Comparison of ENCODE assay signal across 8 mouse cellular contexts in the genomic region with DNA sequence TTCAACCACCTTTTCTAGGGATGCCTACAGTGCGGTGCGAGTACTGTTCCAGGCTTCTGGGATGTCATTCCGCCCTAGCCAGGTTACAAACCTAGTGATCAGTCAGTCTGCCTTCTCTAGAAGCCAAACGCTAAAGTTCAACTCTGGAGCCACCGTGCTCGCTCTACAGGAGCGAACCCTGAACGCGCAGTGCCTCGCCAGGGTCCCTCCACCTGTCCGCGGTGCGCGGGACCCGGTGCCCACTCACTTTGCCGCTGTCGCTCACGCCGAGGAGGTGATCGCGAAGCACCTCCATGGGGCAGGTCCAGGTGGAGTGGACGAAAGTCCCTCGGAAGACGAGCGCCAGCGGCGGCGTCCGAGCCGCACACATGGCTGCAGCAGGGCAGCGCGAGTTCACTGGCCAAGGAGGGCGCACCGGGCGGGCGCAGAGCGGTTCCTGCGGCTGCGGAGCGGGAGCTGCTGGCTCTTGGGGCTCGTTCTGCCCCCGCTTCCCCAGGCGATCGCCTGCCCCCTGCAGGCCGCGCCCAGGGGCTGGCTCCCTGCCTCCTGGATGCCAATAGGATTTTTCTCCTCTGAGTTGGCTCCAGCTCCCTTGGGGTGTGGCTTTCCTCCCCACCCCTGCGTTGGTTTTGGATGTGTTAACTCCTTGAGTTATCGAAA. TPM values are rescaled to one million over a fixed set of nuclear protein-coding genes. Genes with fewer than 3 reads are reported as not detected.
A peak's percentile ranks its signal among the peaks of the same experiment; 100 is the strongest.
DNase-seq lines count a peak whose midpoint lies in the region; ATAC-seq lines count a peak whose summit lies in the region.

No protein-coding gene starts in this region.

- no peak overlapping the region for H3K27ac ChIP-seq in intestine, embryonic 14.5 days (ENCODE audit: low read depth)

- peaks cover 27% of the 10 kb centered on the region for H3K27me3 ChIP-seq in intestine, embryonic 14.5 days (replicated peaks; ENCODE audit: control insufficient read depth, insufficient read depth, low read length)

- no peak overlapping the region for H3K9ac ChIP-seq in intestine, embryonic 14.5 days (ENCODE audit: low read length)

- H3K36me3 ChIP-seq in intestine, embryonic 14.5 days (ENCODE audit: control insufficient read depth, insufficient read depth, low read length) = no peaks in the 10 kb centered on the region

- no peaks in the 10 kb centered on the region for H3K9me3 ChIP-seq in intestine, embryonic 14.5 days (ENCODE audit: control insufficient read depth, low read length)

- H3K4me3 ChIP-seq in intestine, embryonic 14.5 days (ENCODE audit: low read depth, low read length) = peak overlapping the region; percentile 39

- intact Hi-C loops in gastrocnemius, postnatal 14 days (cut with DNase I; ENCODE audit: low total_unique reads) = no loop called here
- intact Hi-C loops in left cerebral cortex, postnatal 14 days (cut with DNase I) = loop anchor here (5.0 kb wide), 1 partner anchor 90 kb away; no protein-coding TSS in a partner anchor

- peak overlapping the region; percentile 66 for H3K4me2 ChIP-seq in intestine, embryonic 14.5 days (ENCODE audit: low read length)

- peaks cover 5% of the 10 kb centered on the region; the same call in 1 of the 2 replicates for H3K4me1 ChIP-seq in intestine, embryonic 14.5 days (replicated peaks; ENCODE audit: control insufficient read depth, insufficient read depth, low read length)

- ATAC-seq in intestine, embryonic 14.5 days (replicated peaks; ENCODE audit: low FRiP score, low TSS enrichment, low read depth) = peak; percentile 71
- ATAC-seq in megakaryocyte progenitor cell, adult 5-6 weeks (replicated peaks; ENCODE audit: poor library complexity) = peak; percentile 92

- peak; percentile 19 for DNase-seq in NIH3T3 (ENCODE audit: low read depth)
- DNase-seq in embryo, embryonic 10.5 days (ENCODE audit: low spot score) = peak; percentile 63
- peak; percentile 69 for DNase-seq in gastrocnemius, postnatal 14 days
- peak; percentile 70 for DNase-seq in intestine, embryonic 14.5 days (ENCODE audit: low spot score)
- DNase-seq in left cerebral cortex, postnatal 14 days (ENCODE audit: low spot score in 2 of 2) = peak; percentile 85 to 87
- DNase-seq in right cerebral cortex, postnatal 25 days = peak; percentile 88
- DNase-seq in urinary bladder, postnatal 25 days (ENCODE audit: low spot score) = peak; percentile 75

- WGBS in intestine, embryonic 14.5 days = 2% methylated on average over 47 of the region's 48 CpGs

RNA-seq across cellular contexts. Expression of a gene that starts 1.0 kb away (rescaled TPM):
- 1 to 10 TPM; 3.6 to 4.5 TPM for total RNA-seq in gastrocnemius, postnatal 14 days (2021)
- 0.23 and 0.57 TPM in 2 replicates for polyA plus RNA-seq in intestine, embryonic 14.5 days (2014; fragmentation: Nextera tagmentation; extraction: Ambion mirVana)
- 100 to 1,000 TPM; 246 to 253 TPM for total RNA-seq in left cerebral cortex, postnatal 14 days (2021)
- total RNA-seq in megakaryocyte progenitor cell, adult 5-6 weeks (2015) = 72.8 and 84.6 TPM in 2 replicates
- 96.6 and 99.5 TPM in 2 replicates for total RNA-seq in megakaryocyte progenitor cell, adult 5-6 weeks (2017)

Comparison
In these comparisons a context has a peak if more than half of its experiments do, and no peak if none do; other contexts are left out.
1. DNase-seq: peak in every context shown above with its lines; median percentile 88 in right cerebral cortex, postnatal 25 days; 86 in left cerebral cortex, postnatal 14 days; 75 in urinary bladder, postnatal 25 days; 70 in intestine, embryonic 14.5 days; 69 in gastrocnemius, postnatal 14 days; 63 in embryo, embryonic 10.5 days; 19 in NIH3T3.
2. RNA of a gene that starts 1.0 kb away (total RNA-seq): 246 to 253 TPM in left cerebral cortex, postnatal 14 days and 72.8 to 99.5 TPM in megakaryocyte progenitor cell, adult 5-6 weeks; 3.6 to 4.5 TPM in gastrocnemius, postnatal 14 days; every median in the first group is over 10 times any median in the second.